Mouse (Mus musculus) embryonic facial prominence, embryonic 10.5 days (tissue): ENCODE data around the gene Xirp1. TPM values are rescaled to one million over a fixed set of nuclear protein-coding genes. Genes with fewer than 3 reads are reported as not detected.

Source experiments
- DNase-seq: peaks from one replicate; pipeline ENCODE4 v3.0.0-alpha.2; 2017; ENCODE audit warnings: low spot score
- H3K27ac ChIP-seq: fragments of 300-500 bp; sonication (generic); replicated peaks from 2 replicates; pipeline ENCODE4 v1.5.1; 2016; ENCODE audit warnings: mild to moderate bottlenecking
- H3K27me3 ChIP-seq: fragments of 300-500 bp; sonication (generic); replicated peaks from 2 replicates; pipeline ENCODE4 v1.6.1; 2016; ENCODE audit warnings: low read depth, mild to moderate bottlenecking; ENCODE audit not compliant: poor library complexity, severe bottlenecking
- H3K36me3 ChIP-seq: fragments of 300-500 bp; sonication (generic); replicated peaks from 2 replicates; pipeline ENCODE4 v1.6.1; 2016; ENCODE audit warnings: mild to moderate bottlenecking, moderate library complexity
- H3K4me1 ChIP-seq: fragments of 300-500 bp; sonication (generic); 2 replicates; pipeline ENCODE4 v1.6.1; 2016
- H3K4me3 ChIP-seq: fragments of 300-500 bp; sonication (generic); 2 replicates; pipeline ENCODE4 v1.5.1; 2016; ENCODE audit warnings: mild to moderate bottlenecking, moderate library complexity
- H3K9me3 ChIP-seq: fragments of 300-500 bp; sonication (generic); 2 replicates; pipeline ENCODE4 v1.6.1; 2016; ENCODE audit warnings: mild to moderate bottlenecking
- WGBS: fragments of 180-500 bp; shearing (Covaris S2); methylation state at CpG from one replicate; pipeline ENCODE4 v1.1.7; 2016; 5-methylcytosine and 5-hydroxymethylcytosine counted together
- polyA plus RNA-seq: library from polyadenylated mRNA; unstranded; fragments of >200 nt; fragmentation: Nextera tagmentation; extraction: Ambion mirVana; gene quantifications from 2 replicates; pipeline ENCODE4 v1.2.1, GENCODE M21; 2016

Xirp1 gene
- polyA plus RNA-seq, 1 experiment from 2014 or later = 0.04 TPM

DNA sequence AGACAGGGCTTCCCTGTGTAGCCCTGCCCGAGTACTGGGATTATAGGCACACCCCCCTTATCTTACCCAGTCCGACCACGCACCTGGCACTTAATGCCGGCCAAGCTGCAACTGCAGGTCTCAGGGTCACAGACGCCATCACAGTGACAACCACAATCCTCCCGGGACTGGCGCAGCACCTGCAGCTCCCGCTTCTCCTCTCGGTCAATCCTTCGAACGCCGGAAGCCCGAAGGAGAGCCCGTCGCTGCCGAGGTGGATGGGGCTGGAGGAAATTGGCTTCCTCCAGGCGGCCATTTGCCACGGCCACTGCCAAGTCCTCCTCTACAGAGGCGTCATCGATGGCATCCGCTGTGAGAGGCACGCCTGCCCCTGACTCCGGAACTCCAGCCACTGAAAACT lies 50.1 kb downstream of the Xirp1 start:
- Histone ChIP-seq H3K27me3 (no peaks in the 10 kb centered on the region), H3K9me3 (no peaks in the 10 kb centered on the region), H3K4me1 (peaks cover 37% of the 10 kb centered on the region), H3K36me3 (peaks cover 49% of the 10 kb centered on the region), H3K4me3 (no peak overlapping the region), H3K27ac (no peak overlapping the region)
- 95% methylated on average over 23 of the region's 23 CpGs for WGBS
- DNase-seq = no peak

DNA sequence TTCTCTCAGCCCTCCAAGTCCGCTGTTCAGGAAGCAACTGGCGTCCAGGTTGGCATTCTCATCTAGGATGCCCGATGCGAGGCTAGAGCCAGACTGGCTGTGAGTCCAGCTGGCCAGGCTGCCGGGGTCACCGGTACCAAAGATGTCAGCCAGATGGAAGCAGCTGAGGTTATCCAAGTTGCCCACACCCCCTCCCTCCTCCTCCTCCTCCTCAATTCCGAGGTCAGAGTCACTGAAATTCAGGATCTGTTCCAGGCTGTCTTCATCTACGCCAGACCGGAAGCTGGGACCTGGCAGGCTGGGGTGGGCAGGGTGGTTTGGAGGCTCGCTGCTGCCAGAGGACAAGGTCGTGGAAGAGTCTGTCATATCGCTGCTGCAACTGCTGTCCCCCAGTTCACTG lies 50.8 kb downstream of the Xirp1 start:
- no peak overlapping the region for H3K4me3 ChIP-seq
- H3K9me3 ChIP-seq = no peaks in the 10 kb centered on the region
- H3K27ac ChIP-seq = no peak overlapping the region
- H3K4me1 ChIP-seq = peaks cover 30% of the 10 kb centered on the region
- DNase-seq = no peak
- WGBS = 88% methylated on average over 12 of the region's 12 CpGs
- no peaks in the 10 kb centered on the region for H3K27me3 ChIP-seq
- peaks cover 49% of the 10 kb centered on the region for H3K36me3 ChIP-seq

DNA sequence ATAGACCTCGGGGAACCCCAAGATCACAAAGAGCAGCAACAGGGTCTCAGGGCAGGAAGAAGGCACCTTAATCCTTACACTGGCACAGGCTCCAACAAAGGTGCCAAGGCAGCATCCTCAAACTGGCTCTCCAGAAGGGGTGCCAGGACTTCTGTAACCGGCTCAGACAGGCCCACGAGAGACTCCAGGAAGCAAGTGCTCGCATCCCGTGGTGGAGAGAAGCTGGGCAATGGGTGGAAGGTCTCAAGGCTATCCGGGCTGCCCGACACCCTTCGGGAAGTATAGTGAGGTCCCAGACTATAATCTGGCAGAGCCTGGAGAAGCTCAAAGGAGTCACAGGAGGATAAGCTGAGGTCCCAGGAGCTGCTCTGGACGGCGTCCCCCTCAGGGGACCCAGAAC lies 51.2 kb downstream of the Xirp1 start:
- peaks cover 49% of the 10 kb centered on the region for H3K36me3 ChIP-seq
- no peaks in the 10 kb centered on the region for H3K9me3 ChIP-seq
- H3K27me3 ChIP-seq = no peaks in the 10 kb centered on the region
- peaks cover 26% of the 10 kb centered on the region for H3K4me1 ChIP-seq
- WGBS = 93% methylated on average over 10 of the region's 10 CpGs
- no peak overlapping the region for H3K4me3 ChIP-seq
- no peak overlapping the region for H3K27ac ChIP-seq
- DNase-seq = no peak

DNA sequence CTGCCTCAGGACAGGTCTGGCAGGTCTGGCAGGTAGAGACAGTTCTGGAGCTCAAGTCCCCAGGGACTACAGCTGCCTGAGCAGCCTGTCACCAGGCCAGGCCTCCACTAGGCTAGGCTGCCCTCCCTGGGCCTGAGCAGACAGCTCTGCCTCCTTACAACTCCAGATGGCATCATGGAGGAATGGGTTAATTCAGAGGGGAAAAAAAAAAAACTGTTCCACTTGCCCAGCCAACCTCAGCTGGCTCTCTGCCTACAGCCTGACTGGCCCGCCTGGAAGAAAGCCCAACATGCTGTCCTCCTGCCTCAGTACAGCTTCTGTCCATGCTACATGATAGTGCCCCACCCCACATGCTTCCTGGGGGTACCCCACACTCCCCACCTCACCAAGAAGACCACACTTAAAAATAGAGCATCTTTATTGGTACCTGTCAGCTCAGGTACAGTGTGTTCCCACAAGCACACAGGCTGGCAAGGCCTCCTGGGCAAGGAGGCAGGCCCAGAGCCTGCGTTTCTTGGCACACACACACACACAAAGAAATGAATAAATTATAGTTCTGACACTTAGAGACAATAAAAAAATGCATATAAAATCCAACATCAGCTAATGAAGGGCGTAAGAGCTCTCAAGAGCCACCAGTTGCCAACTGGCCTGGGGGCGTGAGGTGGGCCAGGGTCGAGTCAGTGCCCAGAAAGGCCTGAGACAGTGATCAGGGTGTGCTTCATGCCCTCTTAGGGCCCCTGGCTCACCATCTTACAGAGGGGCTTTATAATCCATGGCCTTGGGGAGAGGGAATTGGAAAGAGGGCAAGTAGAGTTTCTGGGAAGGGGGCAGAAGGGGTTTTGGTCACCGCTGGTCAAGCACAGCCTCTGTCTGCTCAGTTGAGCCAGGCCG lies 52.4 kb downstream of the Xirp1 start:
- Histone ChIP-seq H3K36me3 (peaks cover 43% of the 10 kb centered on the region), H3K9me3 (no peaks in the 10 kb centered on the region), H3K27ac (no peak overlapping the region; the same call in 1 of the 2 replicates), H3K4me3 (no peak overlapping the region), H3K4me1 (peaks cover 18% of the 10 kb centered on the region), H3K27me3 (no peaks in the 10 kb centered on the region)
- WGBS = 87% methylated on average over 7 of the region's 7 CpGs
- no peak for DNase-seq

DNA sequence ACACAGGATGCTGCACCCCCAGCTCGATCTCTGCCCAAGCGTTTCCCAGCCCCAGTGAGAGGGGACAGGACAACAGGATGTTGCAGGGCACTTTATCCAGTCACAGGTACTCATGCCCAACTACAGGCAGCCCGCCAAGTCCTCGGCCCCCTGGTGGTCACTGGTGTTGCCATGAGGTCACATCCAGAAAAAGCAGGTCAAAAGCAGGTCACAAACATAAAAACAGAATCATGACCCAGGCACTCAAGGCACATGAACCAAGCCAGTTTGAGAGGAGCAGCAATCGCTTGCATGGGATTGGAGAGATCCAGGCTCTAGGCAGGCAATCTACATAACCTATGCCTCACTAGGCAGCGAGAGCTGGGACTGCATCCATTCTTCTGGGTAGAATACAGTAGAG lies 53.2 kb downstream of the Xirp1 start:
- no peak overlapping the region; the same call in 1 of the 2 replicates for H3K27ac ChIP-seq
- 48% methylated on average over 6 of the region's 6 CpGs for WGBS

DNA sequence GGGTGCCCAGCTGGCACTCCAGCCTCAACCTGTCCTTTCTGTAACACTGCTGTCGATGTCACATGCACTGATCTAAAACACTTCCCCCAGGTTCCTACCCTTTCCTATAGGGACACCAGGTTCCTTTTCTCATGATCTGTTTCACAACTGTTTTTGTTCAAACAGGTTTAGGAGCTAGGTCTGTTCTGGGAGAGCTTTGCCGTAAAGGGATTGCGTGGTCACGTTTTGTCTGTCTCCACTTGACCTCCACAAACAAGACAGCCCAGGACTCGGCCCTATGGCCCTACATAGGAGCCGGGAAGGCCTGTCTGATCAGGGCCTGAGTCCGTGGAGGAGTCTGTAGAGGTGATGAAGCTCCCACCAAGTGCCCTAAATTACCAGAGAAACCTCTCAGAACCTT lies 53.6 kb downstream of the Xirp1 start:
- Histone ChIP-seq H3K4me3 (no peak overlapping the region), H3K36me3 (peaks cover 36% of the 10 kb centered on the region), H3K27me3 (no peaks in the 10 kb centered on the region), H3K4me1 (peaks cover 18% of the 10 kb centered on the region), H3K9me3 (no peaks in the 10 kb centered on the region), H3K27ac (no peak overlapping the region)
- DNase-seq = no peak
- 85% methylated on average over 7 of the region's 7 CpGs for WGBS

More for the DNA sequence above, 53.2 kb downstream of the Xirp1 start:
- Histone ChIP-seq H3K36me3 (peaks cover 40% of the 10 kb centered on the region), H3K9me3 (no peaks in the 10 kb centered on the region), H3K4me3 (no peak overlapping the region), H3K4me1 (peaks cover 18% of the 10 kb centered on the region), H3K27me3 (no peaks in the 10 kb centered on the region)
- peak; percentile 65 for DNase-seq

DNA sequence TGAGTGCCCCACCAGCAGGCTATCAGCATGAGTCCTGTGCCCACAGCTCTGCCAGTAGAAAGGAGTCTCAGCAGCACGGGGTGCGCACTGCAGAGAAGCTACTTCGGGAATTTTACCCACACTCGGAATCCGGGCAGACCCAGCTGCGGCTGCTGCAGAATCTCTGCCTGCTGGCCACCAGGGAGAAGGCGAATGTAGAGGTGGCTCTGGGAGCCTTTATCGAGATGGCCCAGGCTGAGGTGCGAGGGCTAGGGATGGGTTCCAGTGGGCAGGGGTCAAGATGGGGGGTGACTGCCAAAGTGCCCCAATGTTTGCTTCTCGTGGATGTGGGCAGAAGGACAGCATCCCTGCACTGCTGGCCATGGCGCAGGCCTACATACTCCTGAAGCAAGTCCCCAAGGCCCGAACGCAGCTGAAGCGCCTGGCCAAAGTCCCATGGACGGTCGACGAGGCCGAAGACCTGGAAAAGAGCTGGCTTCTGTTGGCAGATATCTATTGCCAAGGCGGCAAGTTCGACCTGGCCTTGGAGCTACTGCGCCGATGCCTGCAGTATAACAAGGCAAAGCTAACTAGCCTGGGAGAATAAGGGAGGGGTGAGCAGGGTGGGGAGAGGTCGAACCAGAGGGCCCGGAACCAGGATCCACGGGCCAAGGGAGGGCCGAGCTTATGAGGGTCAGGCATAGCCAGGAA lies 57.0 kb downstream of the Xirp1 start:
- Histone ChIP-seq H3K4me3 (no peak overlapping the region), H3K36me3 (peaks cover 2% of the 10 kb centered on the region; the same call in 1 of the 2 replicates), H3K27me3 (peaks cover 20% of the 10 kb centered on the region), H3K27ac (no peak overlapping the region; the same call in 1 of the 2 replicates), H3K4me1 (peaks cover 28% of the 10 kb centered on the region), H3K9me3 (no peaks in the 10 kb centered on the region)
- DNase-seq = no peak
- WGBS = 87% methylated on average over 26 of the region's 26 CpGs

DNA sequence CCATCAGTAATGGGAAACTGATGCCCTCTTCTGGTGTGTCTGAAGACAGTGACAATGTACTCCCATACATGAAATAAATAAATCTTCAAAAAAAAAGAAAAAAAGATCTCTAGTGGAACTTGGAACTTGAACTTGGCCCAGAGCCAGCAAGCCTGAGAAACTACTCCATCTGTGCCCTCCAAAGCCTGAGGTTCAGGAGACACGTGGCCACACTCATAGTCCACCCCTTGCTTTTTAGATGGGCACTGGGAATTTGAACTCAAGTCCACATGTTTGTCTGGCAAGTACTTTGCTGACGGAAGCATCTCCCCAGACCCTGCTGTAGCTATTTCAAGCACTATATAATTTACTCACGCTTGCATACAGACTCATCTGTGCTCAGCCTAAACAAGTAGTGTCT lies 58.2 kb downstream of the Xirp1 start:
- H3K4me3 ChIP-seq = no peak overlapping the region
- DNase-seq = no peak
- H3K27me3 ChIP-seq = peaks cover 26% of the 10 kb centered on the region
- no peak overlapping the region for H3K27ac ChIP-seq
- peaks cover 16% of the 10 kb centered on the region for H3K4me1 ChIP-seq
- 83% methylated on average over 3 of the region's 3 CpGs for WGBS
- no peaks in the 10 kb centered on the region for H3K36me3 ChIP-seq
- no peaks in the 10 kb centered on the region for H3K9me3 ChIP-seq

DNA sequence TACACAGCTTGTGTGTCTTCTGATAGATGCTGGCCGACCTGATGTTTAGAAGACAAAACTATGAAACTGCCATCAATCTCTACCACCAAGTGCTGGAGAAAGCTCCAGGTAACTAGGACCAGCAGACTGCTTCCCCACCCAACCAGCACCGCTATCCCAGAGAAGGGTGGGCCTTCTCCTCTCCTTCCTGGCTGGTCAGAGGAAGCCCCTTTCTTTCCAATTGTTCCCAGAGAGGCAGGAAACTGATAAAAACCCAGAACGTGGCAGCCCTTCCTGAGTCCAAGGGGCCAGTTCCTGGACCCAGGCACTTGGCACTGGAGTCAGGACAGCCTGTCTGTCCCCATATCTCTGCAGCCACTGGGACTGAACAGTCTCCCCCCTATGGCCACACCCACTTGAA lies 59.2 kb downstream of the Xirp1 start:
- 73% methylated on average over 3 of the region's 3 CpGs for WGBS
- Histone ChIP-seq H3K27me3 (peaks cover 26% of the 10 kb centered on the region), H3K4me3 (no peak overlapping the region), H3K36me3 (no peaks in the 10 kb centered on the region), H3K4me1 (peaks cover 13% of the 10 kb centered on the region), H3K9me3 (no peaks in the 10 kb centered on the region), H3K27ac (no peak overlapping the region)
- DNase-seq = no peak

Other genes starting within 250 kb of the Xirp1 start
- 0.13 and 0.14 TPM in 2 replicates for gene Scn11a, start 198.1 kb downstream of the Xirp1 start, polyA plus RNA-seq
- 71.3 and 72.2 TPM in 2 replicates for gene Wdr48, start 128.7 kb downstream of the Xirp1 start, polyA plus RNA-seq
- gene Gorasp1, start 86.0 kb downstream of the Xirp1 start, polyA plus RNA-seq = 27.9 and 29.2 TPM in 2 replicates
- gene Ttc21a, start 86.0 kb downstream of the Xirp1 start, polyA plus RNA-seq = 0.43 and 0.47 TPM in 2 replicates
- 3.1 and 4.8 TPM in 2 replicates for gene Csrnp1, start 38.9 kb downstream of the Xirp1 start, polyA plus RNA-seq
- 5.3 and 6.1 TPM in 2 replicates for gene Cx3cr1, start 46.3 kb upstream of the Xirp1 start, polyA plus RNA-seq
- not detected in 2 replicates for gene Ccr8, start 68.5 kb upstream of the Xirp1 start, polyA plus RNA-seq
- 43.4 and 46.3 TPM in 2 replicates for gene Slc25a38, start 86.8 kb upstream of the Xirp1 start, polyA plus RNA-seq
- gene Rpsa, start 104.1 kb upstream of the Xirp1 start, polyA plus RNA-seq = 1,445 and 1,457 TPM in 2 replicates
- 0.53 and 0.93 TPM in 2 replicates for gene Mobp, start 126.1 kb upstream of the Xirp1 start, polyA plus RNA-seq